Mouse (Mus musculus) spleen, adult 2 months (tissue): ENCODE data around the gene Tcea2.

Source experiments
- CTCF ChIP-seq: fragments of 200-500 bp; IDR thresholded peaks from 2 replicates; pipeline ENCODE4 v1.5.1; 2011; ENCODE audit warnings: mild to moderate bottlenecking, inconsistent platforms; ENCODE audit not compliant: insufficient read depth, insufficient read length, insufficient replicate concordance; ENCODE audit errors: extremely low read depth
- POLR2A ChIP-seq: fragments of 200-500 bp; IDR thresholded peaks from 2 replicates; pipeline ENCODE4 v1.6.1; 2011; ENCODE audit warnings: low read depth, low read length, inconsistent platforms

DNA sequence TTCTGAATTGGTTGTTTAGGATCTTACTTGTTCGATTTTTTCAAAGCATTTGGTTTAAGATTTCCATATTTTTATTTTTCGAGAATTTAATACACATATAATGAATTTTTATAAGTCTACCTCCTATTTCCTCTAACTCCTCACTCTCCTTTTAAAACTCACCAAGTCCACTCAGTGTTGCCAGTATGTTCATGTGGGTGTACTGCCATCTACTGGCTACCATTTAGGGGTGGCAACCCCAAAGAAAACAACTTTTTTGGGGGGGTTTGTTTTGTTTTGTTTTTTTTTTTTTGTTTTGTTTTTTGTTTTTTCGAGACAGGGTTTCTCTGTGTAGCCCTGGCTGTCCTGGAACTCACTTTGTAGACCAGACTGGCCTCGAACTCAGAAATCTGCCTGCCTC is 26.6 kb downstream of the Tcea2 start:
- TF ChIP-seq CTCF (peak; percentile 35; the same call in 1 of the 2 replicates), POLR2A (no peak)
